Mouse (Mus musculus) mesoderm, embryonic 11.5 days (tissue): ENCODE measurements at regions not wholly inside any gene's neighbourhood (a gene's known extent, or its start where the extent isn't known, plus 50 kb on each side); places are given as distances from the start of the nearest gene placed in this dataset.
"Not testable (repeated sequence)": the region's sequence is repeated elsewhere in the genome, so short reads cannot be mapped to it uniquely, and the experiment has no call there.

ENCODE experiments used
- DNase-seq: peaks from one replicate; pipeline ENCODE4 v3.0.0-alpha.2; 2012; ENCODE audit warnings: low read depth, low spot score

DNA sequence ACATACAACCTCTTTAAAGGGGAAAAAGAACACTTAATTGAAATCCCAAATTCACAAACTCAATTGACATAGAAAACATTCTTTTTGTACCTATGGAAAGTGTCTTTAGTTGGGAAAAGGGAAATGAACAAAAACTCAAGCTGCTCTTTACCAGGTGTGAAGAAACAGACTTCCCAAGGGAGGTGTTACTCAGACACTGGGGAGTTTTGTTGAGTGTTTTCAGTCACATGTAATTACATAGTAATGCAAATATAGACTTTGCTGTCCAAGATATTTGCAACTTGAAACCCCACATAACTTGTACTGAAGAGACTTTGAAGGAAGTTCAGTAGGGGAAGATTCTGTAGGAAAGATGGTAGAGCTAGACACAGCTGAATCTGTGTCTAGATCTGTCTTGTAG is 547.7 kb upstream of the Zfp960 start:
- DNase-seq, result no peak

- DNase-seq, result no peak
Observed at GRCm38 (mm10) chr17:16493951-16494350, 570.0 kb upstream of the Zfp960 start.

GRCm38 (mm10) chr17:16493546-16493945 is 570.4 kb upstream of the Zfp960 start:
- DNase-seq, result no peak

DNA sequence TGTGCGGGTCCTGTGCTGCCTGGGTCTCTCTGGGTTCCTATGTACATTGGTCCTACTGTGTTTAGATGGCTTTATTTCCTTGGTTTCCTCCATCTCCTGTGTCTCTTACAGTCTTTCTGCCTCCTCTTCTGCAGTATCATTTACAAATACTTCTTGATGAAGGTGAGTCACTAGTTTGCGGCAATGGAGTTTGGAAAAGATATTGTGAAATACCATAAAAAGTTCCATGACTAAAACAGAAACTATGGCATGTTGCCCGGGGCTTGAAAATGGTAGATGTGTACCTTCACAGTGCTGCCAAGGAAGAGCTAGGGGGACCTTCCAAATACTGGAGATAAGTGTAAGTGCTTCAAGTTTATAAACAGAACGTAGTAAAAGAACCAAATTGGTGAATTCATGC is 571.4 kb upstream of the Zfp960 start:
- no peak for DNase-seq

GRCm38 (mm10) chr17:16486355-16486754 is 577.6 kb upstream of the Zfp960 start:
- DNase-seq, result no peak

GRCm38 (mm10) chr17:16483976-16484375 is 579.9 kb upstream of the Zfp960 start:
- DNase-seq, result no peak

GRCm38 (mm10) chr17:16481722-16482121 is 582.2 kb upstream of the Zfp960 start:
- no peak for DNase-seq

DNA sequence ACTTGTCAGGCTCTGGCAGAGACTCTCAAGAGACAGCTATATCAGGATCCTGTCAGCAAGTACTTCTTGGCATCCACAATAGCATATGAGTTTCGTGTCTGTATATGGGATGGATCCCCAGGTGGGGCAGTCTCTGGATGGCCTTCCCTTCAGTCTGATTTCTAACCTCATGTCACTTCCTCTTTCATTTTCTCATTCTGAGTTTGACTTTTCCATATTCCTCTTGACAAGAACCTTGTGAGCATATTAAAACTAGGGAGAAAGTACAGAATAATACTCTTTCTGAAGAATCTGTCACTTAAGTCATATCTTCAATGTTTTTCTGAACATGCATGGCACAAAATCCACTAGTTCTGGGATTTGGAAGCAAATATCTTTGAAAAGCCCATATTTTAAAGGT is 583.3 kb upstream of the Zfp960 start:
- DNase-seq, result no peak

DNA sequence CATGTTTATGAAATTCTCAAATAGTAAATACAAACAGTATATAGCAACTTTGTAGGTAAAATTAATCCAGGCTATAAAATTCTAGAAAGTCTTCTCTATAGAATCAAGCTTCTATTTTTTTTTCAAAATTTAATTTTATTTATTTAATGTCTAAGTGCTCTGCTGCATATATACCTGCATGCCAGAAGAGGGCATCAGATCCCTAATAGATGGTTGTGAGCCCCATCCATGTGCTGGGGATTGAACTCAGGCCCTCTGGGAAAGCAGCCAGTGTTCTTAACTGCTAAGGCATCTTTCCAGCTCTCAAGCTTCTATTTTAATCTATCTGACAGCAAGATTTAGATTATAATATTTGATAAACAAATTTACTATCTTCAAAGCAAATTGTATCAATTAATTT is 602.7 kb upstream of the Zfp960 start:
- no peak for DNase-seq

DNA sequence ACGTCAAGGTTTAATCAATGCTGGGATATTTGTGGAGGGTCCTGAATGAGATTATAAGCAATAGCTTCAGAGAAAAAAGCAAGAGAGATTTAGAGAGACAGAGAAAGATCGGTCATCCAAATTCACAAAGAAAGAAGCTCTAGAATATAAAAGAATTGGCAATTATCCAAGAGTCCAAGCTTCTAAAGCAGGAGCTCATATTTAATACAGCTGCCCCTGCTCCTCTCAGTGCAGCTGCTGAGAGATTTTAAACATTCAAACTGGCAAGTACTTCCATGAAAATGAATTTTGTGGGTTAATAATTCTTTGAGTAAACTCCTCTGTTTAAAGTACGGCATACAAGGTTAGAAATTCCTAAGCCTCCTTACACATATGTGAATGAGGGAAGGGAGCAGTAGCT is 610.8 kb upstream of the Zfp960 start:
- no peak for DNase-seq

DNA sequence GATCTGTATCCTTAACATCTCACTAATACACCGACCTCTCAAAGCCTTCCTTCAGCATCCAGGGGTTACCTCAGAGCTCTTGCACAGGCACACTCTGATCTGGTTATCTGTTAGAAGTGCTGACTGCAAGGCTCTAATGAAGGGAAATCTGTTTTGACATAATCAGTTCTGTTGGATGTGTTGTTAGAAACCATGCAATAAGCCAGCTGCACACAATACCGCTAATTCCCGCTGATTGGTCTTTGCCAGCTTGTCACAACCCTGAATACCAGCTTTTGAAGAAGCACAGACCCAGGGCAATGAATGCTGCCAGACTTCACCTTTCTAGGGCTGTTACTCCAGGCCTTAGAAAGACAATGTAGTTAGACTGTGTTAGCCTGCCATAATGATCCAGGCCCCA is 613.7 kb upstream of the Rgmb start:
- DNase-seq, result no peak

DNA sequence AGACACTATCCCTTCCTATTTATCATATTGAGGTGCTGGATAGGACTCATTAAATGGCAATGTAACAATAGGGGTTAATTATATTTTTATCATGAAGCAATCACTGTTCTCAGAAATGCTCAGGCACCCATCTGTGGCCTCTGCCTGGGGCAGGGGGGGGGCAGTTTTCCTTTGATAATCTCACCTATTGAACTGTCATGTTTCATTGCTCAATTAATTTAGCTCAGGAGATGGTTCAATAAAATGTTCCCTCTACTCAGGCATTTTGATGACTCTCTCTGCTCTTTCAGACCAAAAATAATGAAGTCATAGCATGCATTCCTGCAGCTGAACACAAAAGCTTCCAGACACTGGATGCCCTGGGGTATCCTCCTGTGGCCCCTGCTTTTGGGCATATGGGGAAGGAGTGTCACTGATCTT is 564.4 kb upstream of the Rgmb start:
- peak; percentile 26 for DNase-seq

DNA sequence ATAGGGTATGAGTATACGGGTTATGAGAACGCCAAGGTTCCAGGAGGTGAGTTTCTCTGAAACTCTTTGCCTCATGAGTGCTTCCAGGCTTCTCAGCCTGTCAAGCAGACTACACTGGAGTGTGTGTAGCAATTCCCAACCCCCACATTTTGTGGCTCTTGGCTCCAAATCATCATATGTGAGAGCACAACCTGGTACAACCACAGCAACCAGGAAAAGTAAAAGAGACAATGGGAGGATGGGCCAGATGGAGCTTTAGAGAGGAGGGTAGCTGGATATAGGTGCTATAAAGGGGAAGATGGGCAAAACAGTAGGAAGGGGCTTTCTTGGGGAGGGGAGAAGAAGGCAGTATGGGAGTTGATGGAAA is 544.0 kb upstream of the Rgmb start:
- DNase-seq, result not testable (repeated sequence)

DNA sequence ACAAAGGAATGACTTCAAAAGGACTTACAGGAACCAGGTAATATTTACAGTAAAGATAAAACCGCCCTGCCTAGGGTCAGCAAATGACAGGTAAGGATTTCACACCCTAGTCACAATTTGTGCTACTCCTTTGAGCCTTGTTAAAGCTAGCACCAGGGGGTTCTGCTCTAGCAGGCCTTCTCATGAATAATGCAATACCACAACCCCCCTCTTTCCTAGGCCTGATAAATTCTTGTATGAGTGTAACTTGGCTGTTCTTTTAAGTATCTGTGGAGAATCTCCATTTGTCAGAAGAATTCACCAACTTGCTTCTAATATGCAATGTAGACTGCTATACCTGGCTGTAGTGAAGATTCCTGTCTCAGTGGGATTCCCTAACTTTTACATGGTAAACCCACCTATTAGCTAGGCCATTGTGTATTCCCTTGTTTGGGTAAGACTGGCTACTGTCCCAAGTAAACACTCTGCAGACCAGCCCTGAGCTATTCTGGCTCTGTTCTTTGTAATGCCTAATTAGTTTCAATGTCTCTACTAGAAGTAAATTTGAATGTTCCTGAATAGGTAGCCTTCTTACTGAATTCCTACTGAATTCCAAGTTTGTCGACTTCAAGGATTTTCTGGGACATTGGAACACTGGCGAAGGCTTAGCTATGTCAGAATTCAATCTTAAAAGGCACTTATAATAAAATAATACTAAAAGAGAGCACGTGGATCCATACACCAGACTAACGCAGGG is 543.4 kb upstream of the Rgmb start:
- not testable (repeated sequence) for DNase-seq

- no peak for DNase-seq
Observed at GRCm38 (mm10) chr17:16372976-16373375, 542.1 kb upstream of the Rgmb start.

DNA sequence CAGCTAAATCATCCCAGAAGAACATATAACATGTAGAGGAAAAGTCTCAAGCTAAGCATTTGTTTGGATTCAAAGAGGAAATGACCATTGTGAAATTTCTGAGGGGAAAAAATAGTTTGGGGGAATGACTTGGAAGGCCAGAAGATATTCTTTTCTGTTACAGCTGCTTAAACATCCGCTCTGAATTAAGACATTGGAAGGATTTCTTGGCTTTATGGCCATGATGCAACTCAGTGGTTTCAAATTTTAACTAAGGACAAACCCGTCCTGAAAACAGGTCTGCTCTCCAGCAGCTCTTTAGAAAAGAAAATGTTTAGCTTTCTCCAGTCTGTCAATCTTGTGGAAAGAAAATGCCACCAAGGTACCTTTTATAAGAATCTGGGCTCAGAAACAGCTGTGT is 513.2 kb upstream of the Rgmb start:
- DNase-seq, result no peak

DNA sequence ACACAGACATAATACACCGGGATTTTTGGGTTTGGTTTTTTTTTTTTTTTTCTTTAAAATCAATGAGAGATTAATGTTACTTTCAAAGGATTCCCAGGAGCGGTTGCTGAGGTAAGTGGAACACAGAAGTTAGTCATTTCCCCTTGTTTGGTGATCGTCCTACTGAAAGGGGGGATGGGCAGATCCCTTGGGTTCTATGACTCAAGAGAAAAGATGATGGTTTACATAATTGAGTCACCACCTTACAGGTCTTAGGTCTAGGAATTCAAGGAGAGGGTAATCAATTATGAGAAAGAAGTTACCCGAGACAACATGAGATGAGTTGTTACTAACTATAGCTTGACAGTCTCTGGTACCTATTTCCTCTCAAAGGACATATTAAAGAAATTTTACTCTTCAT is 511.9 kb upstream of the Rgmb start:
- DNase-seq, result no peak

- DNase-seq, result peak; percentile 57
Observed at GRCm38 (mm10) chr17:16339720-16340470, 509.1 kb upstream of the Rgmb start.

GRCm38 (mm10) chr17:16311914-16312313 is 481.1 kb upstream of the Rgmb start:
- no peak for DNase-seq

DNA sequence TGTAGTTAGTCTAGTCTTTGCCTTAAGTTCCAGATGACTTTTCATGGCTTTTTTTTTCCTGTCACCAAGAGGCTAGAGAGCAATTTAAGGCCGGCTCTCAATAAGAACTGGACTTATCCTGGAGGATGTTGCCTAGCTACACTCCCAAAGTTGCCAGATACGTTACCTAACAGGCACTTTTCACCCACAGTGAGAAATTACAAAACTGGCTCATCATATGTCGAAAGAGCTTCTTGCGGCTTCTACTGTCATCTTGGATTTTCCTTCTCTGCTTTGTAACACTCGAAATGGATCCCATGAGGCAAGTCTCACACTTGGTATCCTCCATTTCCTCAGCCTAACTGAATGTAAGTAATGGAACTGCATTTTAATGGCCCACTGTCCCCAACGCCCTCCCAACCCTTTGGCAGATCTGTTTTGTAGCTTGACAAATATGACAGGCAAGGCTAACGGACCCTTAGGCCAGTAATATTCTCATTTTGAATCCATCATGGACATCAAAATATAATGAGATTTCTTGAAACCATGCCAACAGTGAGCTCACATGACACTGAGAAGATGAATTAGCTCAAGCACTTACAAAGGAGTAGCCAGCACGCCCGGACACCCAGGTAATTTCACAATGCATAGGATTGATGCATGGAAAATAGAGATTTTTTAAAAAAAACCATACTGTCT is 480.5 kb upstream of the Rgmb start:
- peak; percentile 5 for DNase-seq

- no peak for DNase-seq
Observed at GRCm38 (mm10) chr17:16301776-16302175, 470.9 kb upstream of the Rgmb start.

DNA sequence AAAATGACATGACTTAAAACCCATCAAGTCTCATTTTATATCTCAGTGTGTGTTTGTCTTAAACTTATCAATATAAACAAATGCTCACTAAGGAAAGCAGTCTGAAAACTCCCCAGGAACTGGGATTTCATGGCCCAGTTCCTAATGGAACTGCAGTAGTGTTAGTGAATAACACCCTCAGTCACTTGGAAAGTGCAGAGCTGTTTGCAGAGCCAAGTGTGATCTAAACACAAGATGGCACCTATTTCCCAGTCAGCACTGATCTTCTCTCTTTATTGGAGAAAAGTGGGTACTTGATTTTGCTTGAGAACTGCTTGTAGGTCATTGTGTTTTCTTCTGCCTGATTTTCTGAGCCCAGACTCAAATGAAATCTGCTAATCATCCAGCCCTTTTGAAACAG is 467.7 kb upstream of the Rgmb start:
- no peak for DNase-seq
